Mouse (Mus musculus) heart, embryonic 12.5 days (tissue): Measurements from ENCODE around the gene Calu. TPM values are rescaled to one million over a fixed set of nuclear protein-coding genes. Genes with fewer than 3 reads are reported as not detected.

Experiments used
- ATAC-seq: fragments of 200-750 bp; cut with Nextera tagmentation; 2 replicates; pipeline ENCODE4 v1.8.0; 2017; ENCODE audit warnings: moderate TSS enrichment, moderate library complexity; ENCODE audit not compliant: insufficient number of reproducible peaks, low FRiP score
- H3K27ac ChIP-seq: fragments of 300-500 bp; sonication (generic); 2 replicates; pipeline ENCODE4 v1.5.1; 2016; ENCODE audit warnings: mild to moderate bottlenecking, moderate library complexity; ENCODE audit not compliant: poor library complexity, severe bottlenecking
- H3K27me3 ChIP-seq: fragments of 300-500 bp; sonication (generic); replicated peaks from 2 replicates; pipeline ENCODE4 v1.6.1; 2016; ENCODE audit warnings: mild to moderate bottlenecking, moderate library complexity
- H3K36me3 ChIP-seq: fragments of 300-500 bp; sonication (generic); 2 replicates; pipeline ENCODE4 v1.6.1; 2016; ENCODE audit warnings: mild to moderate bottlenecking, moderate library complexity
- H3K4me1 ChIP-seq: fragments of 300-500 bp; sonication (generic); replicated peaks from 2 replicates; pipeline ENCODE4 v1.6.1; 2016; ENCODE audit warnings: mild to moderate bottlenecking
- H3K4me2 ChIP-seq: fragments of 300-500 bp; sonication (generic); 2 replicates; pipeline ENCODE4 v1.6.1; 2016; ENCODE audit warnings: mild to moderate bottlenecking, moderate library complexity
- H3K4me3 ChIP-seq: fragments of 300-500 bp; sonication (generic); 2 replicates; pipeline ENCODE4 v1.5.1; 2016; ENCODE audit warnings: mild to moderate bottlenecking
- H3K9ac ChIP-seq: fragments of 300-500 bp; sonication (generic); 2 replicates; pipeline ENCODE4 v1.6.1; 2016; ENCODE audit warnings: mild to moderate bottlenecking, moderate library complexity
- H3K9me3 ChIP-seq: fragments of 300-500 bp; sonication (generic); replicated peaks from 2 replicates; pipeline ENCODE4 v1.6.1; 2016; ENCODE audit warnings: mild to moderate bottlenecking, moderate library complexity
- WGBS: fragments of 180-500 bp; shearing (Covaris S2); methylation state at CpG from one replicate; pipeline ENCODE4 v1.1.7; 2016; 5-methylcytosine and 5-hydroxymethylcytosine counted together
- microRNA-seq: library from miRNA; unstranded; fragments of <30 nt; microRNA quantifications from one replicate; pipeline ENCODE4, GENCODE M21; 2017
- polyA plus RNA-seq: library from polyadenylated mRNA; unstranded; fragments of >200 nt; fragmentation: Nextera tagmentation; extraction: Ambion mirVana; gene quantifications from 2 replicates; pipeline ENCODE4 v1.2.1, GENCODE M21; 2016

Calu gene
- polyA plus RNA-seq, 1 experiment from 2014 or later: 476 TPM

DNA sequence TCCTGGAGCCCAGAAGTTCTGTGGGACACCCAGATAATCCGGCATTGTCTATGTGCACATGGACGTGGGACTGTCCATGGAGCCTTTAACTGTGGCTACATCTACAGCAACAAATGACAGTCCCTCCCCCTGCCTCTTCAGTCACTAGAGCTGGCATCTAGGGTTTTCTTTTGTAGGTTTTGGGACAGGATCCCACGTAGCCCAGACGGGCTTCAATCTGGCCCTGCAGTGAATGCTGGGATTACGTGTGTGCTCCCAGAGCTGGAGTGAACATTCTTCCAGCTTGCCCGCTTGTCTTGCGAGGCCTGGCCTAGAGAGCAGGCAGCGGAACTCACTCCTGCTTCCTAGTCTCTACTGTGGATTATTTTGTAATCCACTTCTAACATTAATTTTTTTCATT lies 77.2 kb downstream of the Calu start:
- no peaks in the 10 kb centered on the region for H3K9me3 ChIP-seq
- 84% methylated on average over 8 of the region's 8 CpGs for WGBS
- H3K27me3 ChIP-seq: no peaks in the 10 kb centered on the region
- H3K27ac ChIP-seq: no peak overlapping the region
- peaks cover 4% of the 10 kb centered on the region for H3K4me1 ChIP-seq
- 0 out of 2 replicates have a peak, but pooled peaks cover 1% of the 10 kb centered on the region for H3K36me3 ChIP-seq
- H3K9ac ChIP-seq: no peak overlapping the region
- ATAC-seq: no peak
- no peak overlapping the region for H3K4me3 ChIP-seq
- H3K4me2 ChIP-seq: no peak overlapping the region

- no peak for ATAC-seq
- H3K27me3 ChIP-seq: no peaks in the 10 kb centered on the region
- H3K9me3 ChIP-seq: no peaks in the 10 kb centered on the region
- H3K4me2 ChIP-seq: no peak overlapping the region
- 70% methylated on average over 6 of the region's 6 CpGs for WGBS
- H3K4me1 ChIP-seq: peaks cover 16% of the 10 kb centered on the region
- no peak overlapping the region for H3K27ac ChIP-seq
- no peak overlapping the region for H3K4me3 ChIP-seq
- no peaks in the 10 kb centered on the region for H3K36me3 ChIP-seq
- no peak overlapping the region for H3K9ac ChIP-seq
These were observed 78.5 kb downstream of the Calu start for GRCm38 (mm10) chr6:29426331-29426730.

Small RNA genes lying within 50 kb of the gene (microRNA-seq; reads per million reads assigned to microRNA genes)
- gene Gm26220: not detected
- gene Gm44354: not detected

Other genes starting within 250 kb of the Calu start
- 32.4 and 35.6 TPM in 2 replicates for gene Rbm28, start 183.1 kb upstream of the Calu start, polyA plus RNA-seq
- gene Prrt4, start 168.5 kb upstream of the Calu start, polyA plus RNA-seq: 3.0 and 3.1 TPM in 2 replicates
- 39.5 and 40.8 TPM in 2 replicates for gene Impdh1, start 131.7 kb upstream of the Calu start, polyA plus RNA-seq
- 22.7 TPM in 2 replicates for gene Hilpda, start 75.6 kb upstream of the Calu start, polyA plus RNA-seq
- gene Fam71f2, start 68.5 kb upstream of the Calu start, polyA plus RNA-seq: 0.26 TPM in 1 of 2 replicates, not detected in the other
- gene Fam71f1, start 28.9 kb upstream of the Calu start, polyA plus RNA-seq: 0.18 TPM in 2 replicates
- 0.65 and 0.69 TPM in 2 replicates for gene Opn1sw, start 40.4 kb downstream of the Calu start, polyA plus RNA-seq
- gene Ccdc136, start 48.2 kb downstream of the Calu start, polyA plus RNA-seq: 25.1 and 27.0 TPM in 2 replicates
- gene Flnc, start 85.2 kb downstream of the Calu start, polyA plus RNA-seq: 90.7 and 98.1 TPM in 2 replicates
- gene Atp6v1f, start 119.6 kb downstream of the Calu start, polyA plus RNA-seq: 175 and 189 TPM in 2 replicates
- gene Atp6v1fnb, start 123.4 kb downstream of the Calu start, polyA plus RNA-seq: not detected in 2 replicates
- gene Kcp, start 159.9 kb downstream of the Calu start, polyA plus RNA-seq: 10.6 and 15.4 TPM in 2 replicates
- 11.2 and 12.5 TPM in 2 replicates for gene Irf5, start 178.6 kb downstream of the Calu start, polyA plus RNA-seq